Mouse (Mus musculus): ENCODE data around the gene Rmnd5b. TPM values are rescaled to one million over a fixed set of nuclear protein-coding genes. Genes with fewer than 3 reads are reported as not detected.
A peak's percentile ranks its signal among the peaks of the same experiment; 100 is the strongest.

Rmnd5b gene
- polyA plus RNA-seq, 1 experiment, result 11.1 TPM

DNA sequence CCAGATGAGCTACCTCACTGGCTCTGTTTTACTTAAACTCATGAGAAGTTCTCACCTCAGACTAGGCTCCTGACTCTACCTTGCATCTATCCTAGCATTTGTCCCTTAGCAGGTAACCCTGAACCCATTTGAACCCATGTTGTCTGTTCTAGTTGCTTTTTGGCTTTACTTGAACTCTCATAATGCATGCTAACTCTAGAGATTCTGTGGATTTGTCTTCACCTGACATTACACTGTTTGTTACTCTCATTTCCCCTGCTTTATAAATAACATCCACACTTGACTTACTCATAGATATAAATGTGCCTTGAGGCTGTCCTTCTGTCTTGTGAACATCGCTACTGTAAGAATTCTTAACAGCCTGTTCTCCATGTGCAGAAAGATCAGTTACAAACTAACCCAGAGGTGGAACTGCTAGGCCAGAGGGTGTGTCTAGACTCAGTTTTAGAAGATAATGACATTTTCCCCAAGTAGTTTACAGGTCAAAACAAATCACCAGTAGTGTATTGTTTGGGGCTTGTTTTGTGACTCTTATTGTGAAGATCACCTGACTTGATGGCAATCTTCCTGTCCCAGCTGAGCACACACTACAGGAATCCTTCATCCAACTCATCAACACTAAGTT is 40.1 kb downstream of the Rmnd5b start:
- H3K4me3 ChIP-seq (ENCODE audit: insufficient read depth, low read depth, low read length), result no peak overlapping the region
- no peaks in the 10 kb centered on the region for H3K4me1 ChIP-seq (ENCODE audit: control insufficient read depth, insufficient read depth, insufficient read length, low read length)
- H3K27ac ChIP-seq (replicated peaks; ENCODE audit: low read depth, low read length), result no peak overlapping the region

DNA sequence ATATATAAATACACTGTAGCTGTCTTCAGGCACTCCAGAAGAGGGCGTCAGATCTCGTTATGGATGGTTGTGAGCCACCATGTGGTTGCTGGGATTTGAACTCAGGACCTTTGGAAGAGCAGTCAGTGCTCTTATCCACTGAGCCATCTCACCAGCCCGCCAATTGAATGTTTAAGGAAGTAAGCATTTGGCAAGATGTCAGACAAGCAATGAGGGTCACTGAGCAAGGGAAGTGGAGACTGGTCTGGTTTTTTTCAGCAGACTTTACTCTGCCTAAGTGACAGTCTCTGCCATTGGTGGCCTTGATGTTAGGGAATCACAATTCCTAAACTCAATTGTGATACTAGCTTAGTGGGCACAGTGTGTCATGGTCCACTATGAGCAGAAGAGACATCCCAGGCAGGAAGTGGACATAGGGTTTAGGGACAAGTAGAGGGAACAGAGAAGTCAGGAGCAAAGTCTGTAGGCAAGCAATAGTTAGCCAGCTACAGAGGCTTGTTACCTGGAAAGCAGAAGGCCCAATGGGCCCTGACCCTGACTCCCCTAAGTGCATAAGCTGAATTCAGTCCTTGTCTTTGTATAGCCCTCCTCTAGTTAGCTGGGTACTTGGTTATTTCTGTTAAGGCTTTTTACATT is 40.9 kb downstream of the Rmnd5b start:
- Histone ChIP-seq H3K27ac (replicated peaks; ENCODE audit: low read depth, low read length) (no peak overlapping the region), H3K4me1 (ENCODE audit: control insufficient read depth, insufficient read depth, insufficient read length, low read length) (no peaks in the 10 kb centered on the region), H3K4me3 (ENCODE audit: insufficient read depth, low read depth, low read length) (no peak overlapping the region)

DNA sequence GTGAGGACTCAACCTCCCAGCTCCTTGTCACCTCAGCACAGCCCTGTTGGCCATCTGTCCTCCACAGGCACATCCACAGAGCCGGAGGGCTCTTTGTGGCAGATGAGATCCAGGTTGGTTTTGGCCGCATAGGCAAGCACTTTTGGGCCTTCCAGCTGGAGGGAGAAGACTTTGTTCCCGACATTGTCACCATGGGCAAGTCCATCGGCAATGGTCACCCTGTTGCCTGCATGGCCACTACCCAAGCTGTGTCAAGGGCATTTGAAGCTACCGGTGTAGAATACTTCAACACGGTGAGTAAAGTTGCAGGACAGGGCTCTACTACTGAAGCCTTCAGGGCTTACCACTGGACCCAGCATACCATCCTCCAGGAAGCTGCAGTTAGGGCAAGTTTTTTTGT is 41.8 kb downstream of the Rmnd5b start:
- no peak overlapping the region for H3K4me3 ChIP-seq (ENCODE audit: insufficient read depth, low read depth, low read length)
- H3K27ac ChIP-seq (replicated peaks; ENCODE audit: low read depth, low read length), result no peak overlapping the region
- H3K4me1 ChIP-seq (ENCODE audit: control insufficient read depth, insufficient read depth, insufficient read length, low read length), result no peaks in the 10 kb centered on the region

DNA sequence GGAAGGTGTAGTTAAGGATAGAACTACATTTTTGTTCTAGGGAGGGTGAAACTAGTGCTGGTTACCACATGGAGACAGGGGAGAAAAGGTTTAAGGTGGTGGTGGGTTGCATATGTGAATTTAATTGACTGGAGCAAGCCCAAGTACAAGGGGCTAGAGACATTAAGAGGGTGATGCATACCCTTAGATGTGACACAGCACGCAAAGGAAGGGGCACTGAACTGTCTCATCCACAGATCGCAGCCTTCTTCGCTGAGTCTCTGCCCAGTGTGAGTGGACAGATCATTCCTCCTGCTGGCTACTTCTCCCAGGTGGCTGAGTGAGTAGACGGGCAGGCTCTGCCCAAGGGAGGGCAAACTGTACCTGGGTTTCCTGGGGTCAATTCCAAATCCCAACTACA is 42.3 kb downstream of the Rmnd5b start:
- Histone ChIP-seq H3K27ac (replicated peaks; ENCODE audit: low read depth, low read length) (no peak overlapping the region), H3K4me1 (ENCODE audit: control insufficient read depth, insufficient read depth, insufficient read length, low read length) (no peaks in the 10 kb centered on the region), H3K4me3 (ENCODE audit: insufficient read depth, low read depth, low read length) (no peak overlapping the region)

DNA sequence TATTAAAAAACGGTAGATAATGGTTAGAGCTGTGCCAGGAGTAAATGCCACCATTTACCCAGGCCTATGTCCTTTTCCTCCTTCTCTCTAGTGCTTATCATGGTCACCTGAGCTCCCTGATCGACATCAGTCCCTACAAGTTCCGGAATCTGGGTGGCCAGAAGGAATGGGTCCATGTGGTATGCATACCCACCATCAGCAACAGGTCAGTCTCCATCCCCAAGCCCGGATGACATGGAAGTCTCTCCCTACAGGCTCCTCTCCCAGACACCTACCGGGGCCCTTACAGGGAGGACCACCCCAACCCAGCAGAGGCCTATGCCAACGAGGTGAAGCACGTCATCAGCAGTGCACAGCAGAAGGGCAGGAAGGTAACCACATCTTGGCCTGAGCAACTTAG is 43.8 kb downstream of the Rmnd5b start:
- H3K4me3 ChIP-seq (ENCODE audit: insufficient read depth, low read depth, low read length), result no peak overlapping the region
- no peaks in the 10 kb centered on the region for H3K4me1 ChIP-seq (ENCODE audit: control insufficient read depth, insufficient read depth, insufficient read length, low read length)
- H3K27ac ChIP-seq (replicated peaks; ENCODE audit: low read depth, low read length), result no peak overlapping the region

DNA sequence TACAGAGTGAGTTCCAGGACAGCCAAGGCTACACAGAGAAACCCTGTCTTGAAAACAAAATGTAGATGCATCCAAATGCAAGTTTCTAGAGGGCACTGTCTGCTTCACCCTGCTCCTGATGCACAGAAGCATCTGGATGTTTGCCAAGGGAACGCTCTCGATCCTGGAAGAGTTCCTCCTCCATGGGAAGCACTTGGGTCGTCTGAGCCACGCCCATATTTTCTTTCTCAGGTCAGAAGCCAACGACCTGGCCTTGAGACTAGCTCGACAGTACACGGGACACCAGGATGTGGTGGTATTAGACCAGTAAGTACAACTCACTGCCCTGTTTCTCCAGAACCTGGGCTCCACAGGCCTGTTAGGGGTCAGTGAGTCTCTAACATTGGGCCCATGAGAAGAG is 44.5 kb downstream of the Rmnd5b start:
- no peaks in the 10 kb centered on the region for H3K4me1 ChIP-seq (ENCODE audit: control insufficient read depth, insufficient read depth, insufficient read length, low read length)
- H3K4me3 ChIP-seq (ENCODE audit: insufficient read depth, low read depth, low read length), result no peak overlapping the region
- no peak overlapping the region for H3K27ac ChIP-seq (replicated peaks; ENCODE audit: low read depth, low read length)

DNA sequence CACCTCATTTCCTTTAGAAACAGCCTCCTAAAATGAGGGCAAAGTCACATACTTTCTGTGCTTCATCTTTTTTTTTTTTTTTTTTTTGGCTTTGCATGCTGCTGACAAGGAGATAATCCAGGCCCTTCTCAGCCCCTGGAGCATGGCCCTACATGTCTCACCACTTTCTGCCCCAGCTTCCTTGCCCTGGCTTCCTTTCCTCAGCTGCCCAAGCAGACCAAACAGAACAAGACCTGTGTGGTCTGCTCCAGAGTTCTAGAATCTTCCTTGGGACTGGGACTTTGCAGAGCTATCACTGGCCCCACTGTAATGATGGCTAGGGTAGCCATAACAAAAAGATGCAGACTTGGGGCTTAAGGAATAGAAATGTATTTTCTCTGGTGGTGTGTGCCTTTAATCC is 45.7 kb downstream of the Rmnd5b start:
- 0 out of 2 replicates have a peak, but pooled peaks cover 3% of the 10 kb centered on the region for H3K4me1 ChIP-seq (ENCODE audit: control insufficient read depth, insufficient read depth, insufficient read length, low read length)
- no peak overlapping the region for H3K27ac ChIP-seq (replicated peaks; ENCODE audit: low read depth, low read length)
- H3K4me3 ChIP-seq (ENCODE audit: insufficient read depth, low read depth, low read length), result no peak overlapping the region

DNA sequence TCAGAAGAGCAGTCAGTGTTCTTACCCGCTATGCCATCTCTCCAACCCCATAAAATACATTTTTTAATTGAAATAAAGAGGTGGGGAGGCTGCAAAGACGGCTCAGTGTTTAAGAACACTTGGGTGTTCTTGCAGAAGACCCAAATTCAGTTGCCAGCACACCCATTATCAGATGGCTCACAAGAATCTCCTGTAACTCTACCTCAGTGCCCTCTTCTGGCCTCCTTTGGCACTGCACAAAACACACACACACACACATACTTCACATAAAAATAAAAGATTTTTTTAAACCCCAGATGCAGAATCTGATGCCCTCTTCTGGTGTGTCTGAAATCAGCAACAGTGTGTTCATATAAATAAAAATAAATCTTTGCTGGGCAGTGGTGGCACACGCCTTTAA is 46.9 kb downstream of the Rmnd5b start:
- 0 out of 2 replicates have a peak, but pooled peaks cover 3% of the 10 kb centered on the region for H3K4me1 ChIP-seq (ENCODE audit: control insufficient read depth, insufficient read depth, insufficient read length, low read length)
- H3K27ac ChIP-seq (replicated peaks; ENCODE audit: low read depth, low read length), result no peak overlapping the region
- no peak overlapping the region for H3K4me3 ChIP-seq (ENCODE audit: insufficient read depth, low read depth, low read length)

DNA sequence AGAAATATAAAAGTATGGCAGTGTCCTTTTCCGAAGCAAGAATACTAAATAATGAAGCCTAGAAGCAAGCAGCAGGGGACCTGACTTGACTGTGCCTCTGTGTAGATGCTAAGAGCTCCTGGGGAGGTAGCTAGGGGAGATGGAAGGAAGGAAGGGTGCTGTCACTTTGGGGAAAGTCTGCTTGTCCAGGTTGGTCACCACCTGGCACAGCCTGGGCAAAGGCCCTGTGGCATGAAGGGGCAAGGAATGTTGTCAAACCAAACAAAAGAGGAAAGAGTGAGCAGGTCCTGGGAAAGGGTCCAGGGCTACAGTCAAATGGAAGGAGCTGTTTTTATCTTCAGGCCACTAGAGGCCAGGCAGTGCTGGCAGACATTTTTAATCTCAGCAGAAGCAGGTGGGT is 48.6 kb downstream of the Rmnd5b start:
- H3K4me1 ChIP-seq (ENCODE audit: control insufficient read depth, insufficient read depth, insufficient read length, low read length), result peaks cover 11% of the 10 kb centered on the region
- no peak overlapping the region for H3K27ac ChIP-seq (replicated peaks; ENCODE audit: low read depth, low read length)
- no peak overlapping the region for H3K4me3 ChIP-seq (ENCODE audit: insufficient read depth, low read depth, low read length)

DNA sequence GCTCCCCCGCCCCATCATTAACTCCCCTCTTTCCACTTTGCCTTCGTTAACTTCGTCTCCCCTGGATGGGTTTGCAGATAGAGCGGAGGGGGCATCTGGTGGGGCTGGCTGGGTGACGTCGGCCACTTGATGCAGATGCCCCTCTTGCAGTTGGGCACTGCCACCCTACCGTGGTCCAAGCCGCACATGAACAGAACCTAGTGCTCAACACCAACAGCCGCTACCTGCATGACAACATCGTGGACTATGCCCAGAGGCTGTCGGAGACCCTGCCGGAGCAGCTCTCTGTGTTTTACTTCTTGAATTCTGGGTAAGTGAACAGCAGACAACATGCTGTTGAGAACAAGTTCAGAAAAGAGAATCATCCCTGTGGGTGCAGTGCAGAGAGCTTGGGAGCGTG is 49.3 kb downstream of the Rmnd5b start:
- H3K27ac ChIP-seq (replicated peaks; ENCODE audit: low read depth, low read length), result no peak overlapping the region
- H3K4me3 ChIP-seq (ENCODE audit: insufficient read depth, low read depth, low read length), result no peak overlapping the region
- H3K4me1 ChIP-seq (ENCODE audit: control insufficient read depth, insufficient read depth, insufficient read length, low read length), result peaks cover 11% of the 10 kb centered on the region

DNA sequence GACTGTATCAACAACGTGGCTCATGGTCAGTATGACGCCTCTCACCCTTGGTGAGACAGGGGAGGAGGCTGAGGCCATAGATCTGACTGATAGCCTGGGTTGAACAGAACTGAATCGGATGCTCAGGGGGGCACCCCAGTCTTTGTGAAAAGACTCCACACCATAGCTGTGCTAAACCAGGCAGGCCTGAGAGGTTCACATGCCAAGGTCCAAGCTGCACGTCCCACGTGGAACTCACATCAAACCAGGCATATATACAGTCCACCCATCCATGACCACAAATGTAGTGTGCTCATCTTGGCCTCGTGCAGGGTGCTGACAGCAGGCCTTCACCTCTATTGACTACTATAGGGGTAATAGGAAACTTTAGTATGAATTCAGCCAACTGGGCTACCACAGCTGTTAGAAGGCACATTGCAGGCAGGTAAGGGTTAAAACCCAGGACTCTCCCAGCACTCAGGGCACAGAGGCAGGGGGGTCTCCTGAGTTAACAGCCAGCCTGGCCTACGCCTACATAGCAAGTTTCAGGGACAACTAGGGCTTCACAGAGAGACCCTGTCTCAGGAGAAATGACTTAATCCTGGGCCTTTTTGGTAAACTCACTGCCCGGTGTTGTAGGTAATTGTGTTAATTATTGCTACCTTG is 50.0 kb downstream of the Rmnd5b start:
- Histone ChIP-seq H3K4me1 (ENCODE audit: control insufficient read depth, insufficient read depth, insufficient read length, low read length) (peaks cover 11% of the 10 kb centered on the region), H3K4me3 (ENCODE audit: insufficient read depth, low read depth, low read length) (peak overlapping the region; percentile 70), H3K27ac (replicated peaks; ENCODE audit: low read depth, low read length) (no peak overlapping the region)

DNA sequence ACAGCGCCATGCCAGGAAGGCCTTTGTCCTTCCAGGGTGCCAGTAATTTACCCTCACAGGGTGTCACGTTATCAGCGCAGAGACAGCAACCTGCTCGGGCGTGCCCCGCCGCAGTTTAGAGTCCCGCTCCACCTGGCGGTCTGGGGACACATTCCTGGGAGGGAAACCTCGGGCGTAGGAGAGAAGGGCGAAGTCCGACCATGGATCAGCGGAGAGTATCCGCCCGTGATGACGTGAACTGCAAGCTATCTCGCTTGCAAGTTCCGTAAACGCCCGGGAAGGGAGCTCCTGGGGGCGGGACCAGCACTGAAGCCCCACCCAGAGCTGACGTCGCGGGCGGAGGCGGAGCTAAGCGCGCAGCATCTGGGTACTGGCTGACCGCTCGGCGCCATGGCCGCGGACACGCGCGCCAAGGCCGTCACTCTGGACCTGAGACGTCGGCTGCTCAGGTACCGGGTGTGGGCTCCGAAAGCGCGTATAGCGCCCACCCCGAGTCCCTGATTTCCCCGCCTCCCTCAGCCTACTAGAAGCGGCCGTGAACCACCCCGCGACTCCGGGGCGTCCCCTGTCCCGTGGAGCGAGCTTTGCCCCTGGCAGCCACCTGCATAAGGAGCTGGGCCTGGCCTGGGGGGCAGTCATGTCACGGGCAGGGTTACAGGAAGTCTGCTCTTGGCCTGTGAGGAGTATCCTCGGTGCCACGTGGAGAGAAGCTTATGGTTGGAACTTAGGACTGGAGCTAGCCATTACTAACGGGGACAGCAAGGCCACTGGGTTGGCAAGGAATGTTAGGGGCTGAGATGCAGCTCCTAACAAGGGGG is 51.1 kb downstream of the Rmnd5b start, which contains the start of gene Phykpl:
Gene Phykpl, plus strand, starts transcription at position 327 of the 818 bp plus-strand sequence.
- Histone ChIP-seq H3K4me1 (ENCODE audit: control insufficient read depth, insufficient read depth, insufficient read length, low read length) (peaks cover 11% of the 10 kb centered on the region), H3K4me3 (ENCODE audit: insufficient read depth, low read depth, low read length) (peak within 1 kb of the TSS; percentile 77), H3K27ac (replicated peaks; ENCODE audit: low read depth, low read length) (peak within 1 kb of the TSS; percentile 99)

DNA sequence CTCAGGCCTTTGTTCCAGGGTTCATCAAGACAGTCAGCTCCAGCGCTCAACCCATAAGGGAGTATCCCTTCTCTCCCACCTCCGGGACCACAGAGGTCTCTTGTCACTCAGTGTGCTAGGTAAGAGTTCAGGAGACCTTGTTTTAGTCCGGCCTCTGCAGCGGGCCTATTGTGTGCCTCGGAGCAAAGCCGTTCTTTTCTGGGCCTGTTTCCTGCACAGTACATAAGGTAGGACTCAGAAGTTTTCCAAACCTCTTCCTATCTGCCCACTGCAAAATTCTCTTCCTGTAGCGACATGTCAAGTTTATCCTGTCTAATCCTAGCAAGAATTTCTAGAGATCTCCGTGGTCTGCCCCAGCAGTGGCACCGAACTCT is 51.7 kb downstream of the Rmnd5b start:
- H3K4me3 ChIP-seq (ENCODE audit: insufficient read depth, low read depth, low read length), result peak overlapping the region; percentile 77
- peak overlapping the region; percentile 99 for H3K27ac ChIP-seq (replicated peaks; ENCODE audit: low read depth, low read length)
- peaks cover 11% of the 10 kb centered on the region for H3K4me1 ChIP-seq (ENCODE audit: control insufficient read depth, insufficient read depth, insufficient read length, low read length)

DNA sequence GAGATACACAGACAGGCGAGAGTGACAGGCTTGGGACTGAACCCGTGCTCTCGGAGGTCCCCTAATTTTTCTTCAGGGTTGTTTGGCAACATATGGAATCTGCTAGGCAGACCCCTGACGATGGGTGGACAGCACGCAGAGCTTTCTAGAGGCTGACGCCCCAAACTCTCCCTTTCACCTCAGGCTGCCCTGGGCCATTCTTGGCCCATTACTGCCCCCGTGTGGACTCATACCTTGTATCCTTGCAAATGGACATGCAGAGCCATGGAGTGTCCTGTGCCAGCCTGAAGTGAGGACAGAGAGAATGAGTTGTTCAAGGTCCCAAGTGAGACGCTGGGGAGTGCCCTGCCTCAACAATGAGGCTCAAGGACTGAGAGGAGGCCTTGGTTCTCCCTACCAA is 53.0 kb downstream of the Rmnd5b start:
- peaks cover 11% of the 10 kb centered on the region for H3K4me1 ChIP-seq (ENCODE audit: control insufficient read depth, insufficient read depth, insufficient read length, low read length)
- H3K27ac ChIP-seq (replicated peaks; ENCODE audit: low read depth, low read length), result no peak overlapping the region

DNA sequence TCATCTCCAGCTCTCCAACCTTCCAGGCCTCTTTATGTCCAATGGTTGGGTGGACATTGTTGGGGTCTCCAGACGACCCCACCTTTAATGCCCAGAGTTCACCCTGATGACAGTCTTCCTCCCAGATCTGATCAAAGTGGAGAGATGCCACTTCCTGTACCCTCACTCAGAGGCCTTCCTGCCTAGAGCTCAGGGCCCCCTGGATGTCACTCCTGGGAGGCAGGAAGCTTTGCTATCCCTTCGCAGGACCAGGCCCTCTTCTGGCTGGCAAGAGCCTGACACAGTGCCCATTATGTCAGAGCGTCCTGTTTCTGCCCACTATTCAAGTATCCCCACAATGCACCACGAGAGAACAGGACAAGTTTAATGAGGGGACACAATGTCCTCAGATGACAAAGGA is 56.7 kb downstream of the Rmnd5b start:
- Histone ChIP-seq H3K4me1 (ENCODE audit: control insufficient read depth, insufficient read depth, insufficient read length, low read length) (peaks cover 8% of the 10 kb centered on the region), H3K4me3 (ENCODE audit: insufficient read depth, low read depth, low read length) (no peak overlapping the region), H3K27ac (replicated peaks; ENCODE audit: low read depth, low read length) (no peak overlapping the region)

More for the DNA sequence above, 53.0 kb downstream of the Rmnd5b start:
- no peak overlapping the region for H3K4me3 ChIP-seq (ENCODE audit: insufficient read depth, low read depth, low read length)

Measured in brown adipose tissue, adult 24 weeks (tissue).